ENCODE assay signal across 32 mouse cellular contexts in the genomic region with DNA sequence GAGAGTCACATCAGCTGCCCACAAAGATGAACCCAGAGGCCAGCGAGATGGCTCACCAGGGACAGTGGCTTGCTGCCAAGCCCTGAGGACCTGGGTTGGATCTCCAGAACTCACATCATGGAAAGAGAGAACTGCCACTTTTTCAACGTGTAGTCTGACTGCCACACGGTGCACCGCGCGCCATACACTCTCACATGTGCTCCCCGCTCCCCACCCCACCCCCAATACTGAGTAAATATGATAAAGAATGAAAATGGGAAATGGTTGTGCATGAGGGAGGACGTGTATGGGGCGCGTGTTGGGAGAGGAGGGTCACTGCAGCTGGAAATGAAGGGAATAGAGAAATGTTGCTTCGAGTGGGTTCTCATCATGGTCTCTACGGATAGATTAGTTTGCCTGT.
"Had no signal": no experiment of that assay in that cellular context is flagged by ENCODE, and none has a peak within 500 bp of the region (broad histone marks: within the 10 kb centered on the region; RNA-seq: fewer than 3 reads in every experiment).

No protein-coding gene starts in this region.

- H3K9me3 ChIP-seq: limb, embryonic 10.5 days; limb, embryonic 12.5 days; limb, embryonic 13.5 days; limb, embryonic 15.5 days; liver, embryonic 12.5 days; liver, embryonic 13.5 days; liver, embryonic 15.5 days; lung, embryonic 15.5 days; megakaryocyte, embryonic 14.5 days; midbrain, embryonic 10.5 days; midbrain, embryonic 12.5 days; midbrain, embryonic 13.5 days; midbrain, embryonic 15.5 days; neural tube, embryonic 12.5 days had no signal

- DNase-seq: left cerebral cortex, postnatal 4 days; liver; liver, embryonic 13.5 days; liver, postnatal 0 days; lung, adult 18-20 months; lung, adult 2 months; lung, embryonic 14.5 days; lung, postnatal 10 days; lung, postnatal 14 days; lung, postnatal 36 days; lung, postnatal 4 days; midbrain, embryonic 14.5 days had no signal

- H3K4me2 ChIP-seq: limb, embryonic 12.5 days; limb, embryonic 13.5 days; limb, embryonic 15.5 days; liver, embryonic 11.5 days; liver, embryonic 12.5 days; liver, embryonic 13.5 days; liver, embryonic 15.5 days; lung, embryonic 14.5 days; lung, embryonic 15.5 days; midbrain, embryonic 11.5 days; midbrain, embryonic 12.5 days; midbrain, embryonic 13.5 days; midbrain, embryonic 15.5 days; neural tube, embryonic 12.5 days had no signal

- H3K9ac ChIP-seq: limb, embryonic 12.5 days; limb, embryonic 13.5 days; limb, embryonic 15.5 days; liver, embryonic 12.5 days; liver, embryonic 13.5 days; liver, embryonic 14.5 days; liver, embryonic 15.5 days; liver, postnatal 0 days; lung, embryonic 14.5 days; lung, embryonic 15.5 days; midbrain, embryonic 13.5 days; midbrain, embryonic 15.5 days; neural tube, embryonic 12.5 days had no signal

- H3K4me3 ChIP-seq: limb, embryonic 10.5 days; limb, embryonic 12.5 days; limb, embryonic 13.5 days; limb, embryonic 15.5 days; liver, embryonic 12.5 days; liver, embryonic 13.5 days; liver, embryonic 15.5 days; lung, embryonic 15.5 days; megakaryocyte, embryonic 14.5 days; midbrain, embryonic 10.5 days; midbrain, embryonic 12.5 days; midbrain, embryonic 13.5 days; midbrain, embryonic 15.5 days; myocyte; neural tube, embryonic 12.5 days had no signal

- H3K36me3 ChIP-seq: limb, embryonic 10.5 days; limb, embryonic 12.5 days; limb, embryonic 13.5 days; limb, embryonic 15.5 days; liver, embryonic 12.5 days; liver, embryonic 13.5 days; liver, embryonic 15.5 days; lung, embryonic 15.5 days; midbrain, embryonic 10.5 days; midbrain, embryonic 12.5 days; midbrain, embryonic 13.5 days; midbrain, embryonic 15.5 days; neural tube, embryonic 12.5 days had no signal

- H3K27ac ChIP-seq: limb, embryonic 10.5 days; limb, embryonic 12.5 days; limb, embryonic 15.5 days; liver, embryonic 12.5 days; liver, embryonic 13.5 days; liver, embryonic 14.5 days; liver, embryonic 15.5 days; lung, embryonic 15.5 days; macrophage; neural tube, embryonic 12.5 days had no signal

- ATAC-seq: liver, embryonic 12.5 days; liver, postnatal 0 days; lung, postnatal 0 days; midbrain, embryonic 13.5 days; midbrain, embryonic 15.5 days; midbrain, embryonic 16.5 days had no signal

- H3K27me3 ChIP-seq: lung, embryonic 15.5 days; neural tube, embryonic 12.5 days had no signal
